ENCODE assay signal across 10 mouse cellular contexts in genomic region chr5:139911506-139911905, GRCm38 (mm10). TPM values are rescaled to one million over a fixed set of nuclear protein-coding genes. Genes with fewer than 3 reads are reported as not detected.
DNase-seq lines count a peak whose midpoint lies in the region; ATAC-seq and TF ChIP-seq lines count a peak whose summit lies in the region.
"Had no signal": no experiment of that assay in that cellular context is flagged by ENCODE, and none has a peak within 500 bp of the region (broad histone marks: within the 10 kb centered on the region; RNA-seq: fewer than 3 reads in every experiment).

No protein-coding gene starts in this region.

- no peak overlapping the region for H3K9ac ChIP-seq in kidney, embryonic 16.5 days (replicated peaks; ENCODE audit: low read length)
- H3K9ac ChIP-seq in embryonic facial prominence, embryonic 15.5 days = no peak overlapping the region
- no peak overlapping the region for H3K9ac ChIP-seq in hindbrain, postnatal 0 days (replicated peaks; ENCODE audit: low read length)
- H3K9ac ChIP-seq in neural tube, embryonic 11.5 days (ENCODE audit: low read length) = no peak overlapping the region; the same call in 1 of the 2 replicates

- H3K9me3 ChIP-seq in kidney, embryonic 16.5 days (ENCODE audit: low read length) = no peaks in the 10 kb centered on the region
- H3K9me3 ChIP-seq in embryonic facial prominence, embryonic 15.5 days (replicated peaks) = no peaks in the 10 kb centered on the region
- H3K9me3 ChIP-seq in hindbrain, postnatal 0 days (ENCODE audit: low read length) = no peaks in the 10 kb centered on the region
- no peaks in the 10 kb centered on the region for H3K9me3 ChIP-seq in neural tube, embryonic 11.5 days (ENCODE audit: control insufficient read depth, low read length)

- no peak for TF ChIP-seq CTCF in hindbrain, postnatal 0 days (IDR thresholded peaks at IDR 0.05; ENCODE audit: low read depth)

- no peak overlapping the region for H3K27ac ChIP-seq in kidney, embryonic 16.5 days (ENCODE audit: low read length)
- H3K27ac ChIP-seq in embryonic facial prominence, embryonic 15.5 days (replicated peaks) = no peak overlapping the region
- H3K27ac ChIP-seq in hindbrain, postnatal 0 days = peak overlapping the region; percentile 22; the same call in 1 of the 2 replicates
- 0 out of 2 replicates have a peak overlapping the region, but pooled peaks have one; percentile 50 for H3K27ac ChIP-seq in neural tube, embryonic 11.5 days (ENCODE audit: low read depth, low read length)

- H3K36me3 ChIP-seq in kidney, embryonic 16.5 days (ENCODE audit: insufficient read depth, low read length) = no peaks in the 10 kb centered on the region
- H3K36me3 ChIP-seq in embryonic facial prominence, embryonic 15.5 days = no peaks in the 10 kb centered on the region
- no peaks in the 10 kb centered on the region for H3K36me3 ChIP-seq in hindbrain, postnatal 0 days (ENCODE audit: insufficient read depth, low read length)
- no peaks in the 10 kb centered on the region for H3K36me3 ChIP-seq in neural tube, embryonic 11.5 days (ENCODE audit: control insufficient read depth, insufficient read depth, low read length)

- H3K4me1 ChIP-seq in kidney, embryonic 16.5 days (ENCODE audit: insufficient read depth, low read length) = peaks cover 46% of the 10 kb centered on the region
- peaks cover 62% of the 10 kb centered on the region for H3K4me1 ChIP-seq in embryonic facial prominence, embryonic 15.5 days
- H3K4me1 ChIP-seq in hindbrain, postnatal 0 days (ENCODE audit: insufficient read depth, low read length) = peaks cover 19% of the 10 kb centered on the region
- peaks cover 28% of the 10 kb centered on the region for H3K4me1 ChIP-seq in neural tube, embryonic 11.5 days (ENCODE audit: control insufficient read depth, insufficient read depth, low read length)

- 3% methylated on average over 19 of the region's 19 CpGs for WGBS in kidney, embryonic 16.5 days
- WGBS in embryonic facial prominence, embryonic 15.5 days = 6% methylated on average over 19 of the region's 19 CpGs
- WGBS in hindbrain, postnatal 0 days = 3% methylated on average over 19 of the region's 19 CpGs
- 1% methylated on average over 19 of the region's 19 CpGs for WGBS in neural tube, embryonic 11.5 days

- H3K4me2 ChIP-seq in kidney, embryonic 16.5 days (replicated peaks; ENCODE audit: low read depth, low read length) = no peak overlapping the region
- peak overlapping the region; percentile 89 for H3K4me2 ChIP-seq in embryonic facial prominence, embryonic 15.5 days (replicated peaks)
- peak overlapping the region; percentile 75 for H3K4me2 ChIP-seq in hindbrain, postnatal 0 days (ENCODE audit: low read depth, low read length)
- H3K4me2 ChIP-seq in neural tube, embryonic 11.5 days (ENCODE audit: low read depth) = peak overlapping the region; percentile 98

- H3K27me3 ChIP-seq in kidney, embryonic 16.5 days (ENCODE audit: insufficient read depth, low read length) = peaks cover 92% of the 10 kb centered on the region
- peaks cover 93% of the 10 kb centered on the region for H3K27me3 ChIP-seq in embryonic facial prominence, embryonic 15.5 days
- peaks cover 34% of the 10 kb centered on the region for H3K27me3 ChIP-seq in hindbrain, postnatal 0 days (ENCODE audit: insufficient read depth, low read length)
- H3K27me3 ChIP-seq in neural tube, embryonic 11.5 days (ENCODE audit: control insufficient read depth, insufficient read depth, low read length) = peaks cover 71% of the 10 kb centered on the region

- DNase-seq in kidney, adult 9 months = no peak
- DNase-seq in hindbrain, postnatal 0 days (ENCODE audit: low spot score) = peak; percentile 49
- peak; percentile 46 for DNase-seq in neural tube, embryonic 11.5 days (ENCODE audit: low spot score)
- DNase-seq in urinary bladder, postnatal 10 days (ENCODE audit: low spot score) = no peak
- no peak for DNase-seq in layer of hippocampus, postnatal 36 days
- no peak for DNase-seq in urinary bladder, postnatal 4 days (ENCODE audit: low spot score in 2 of 2)

- peak overlapping the region; percentile 55; the same call in 1 of the 2 replicates for H3K4me3 ChIP-seq in kidney, embryonic 16.5 days (ENCODE audit: low read length)
- peak overlapping the region; percentile 49 for H3K4me3 ChIP-seq in embryonic facial prominence, embryonic 15.5 days (replicated peaks)
- H3K4me3 ChIP-seq in hindbrain, postnatal 0 days (ENCODE audit: low read length) = 0 out of 2 replicates have a peak overlapping the region, but pooled peaks have one; percentile 39
- H3K4me3 ChIP-seq in neural tube, embryonic 11.5 days (ENCODE audit: low read depth, low read length) = peak overlapping the region; percentile 46
- H3K4me3 ChIP-seq: erythroblast, embryonic 14.5 days had no signal

- ATAC-seq in kidney, embryonic 16.5 days (ENCODE audit: low FRiP score, low TSS enrichment) = no peak
- no peak for ATAC-seq in embryonic facial prominence, embryonic 15.5 days (ENCODE audit: insufficient number of reproducible peaks, low FRiP score, low TSS enrichment, low read depth)
- no peak for ATAC-seq in hindbrain, postnatal 0 days
- peak; percentile 21; the same call in 1 of the 2 replicates for ATAC-seq in neural tube, embryonic 11.5 days (ENCODE audit: insufficient read depth, low FRiP score, low TSS enrichment)
- ATAC-seq: inflammation-experienced regulatory T-cells, adult 6 months had no signal

RNA-seq across cellular contexts. Expression of gene Elfn1, which starts 3.8 kb away (rescaled TPM):
- polyA plus RNA-seq in kidney, embryonic 16.5 days (2015; fragmentation: Nextera tagmentation; extraction: Ambion mirVana) = 0.24 and 0.37 TPM in 2 replicates
- 2.0 and 2.5 TPM in 2 replicates for polyA plus RNA-seq in embryonic facial prominence, embryonic 15.5 days (2015; fragmentation: Nextera tagmentation; extraction: Ambion mirVana)
- total RNA-seq in hindbrain, postnatal 0 days (2014; rRNA removed) = 26.0 and 45.1 TPM in 2 replicates
- polyA plus RNA-seq in hindbrain, postnatal 0 days (2015; fragmentation: Nextera tagmentation; extraction: Ambion mirVana) = 2.3 and 3.3 TPM in 2 replicates
- 2.3 and 2.5 TPM in 2 replicates for polyA plus RNA-seq in neural tube, embryonic 11.5 days (2014; fragmentation: Nextera tagmentation; extraction: Ambion mirVana)
- total RNA-seq in layer of hippocampus, postnatal 36 days (2021) = 10 to 100 TPM; 28.3 to 29.6 TPM
- polyA plus RNA-seq: erythroblast, embryonic 14.5 days; inflammation-experienced regulatory T-cells, adult 6 months had no signal

Comparison
In these comparisons a context has a peak if more than half of its experiments do, and no peak if none do; other contexts are left out.
1. H3K27ac ChIP-seq: peak in hindbrain, postnatal 0 days (single experiment) and neural tube, embryonic 11.5 days (single experiment); none in kidney, embryonic 16.5 days (single experiment) and embryonic facial prominence, embryonic 15.5 days (single experiment).
2. DNase-seq: peak in hindbrain, postnatal 0 days (single experiment) and neural tube, embryonic 11.5 days (single experiment); none in kidney, adult 9 months (single experiment), urinary bladder, postnatal 10 days (single experiment), layer of hippocampus, postnatal 36 days (0 of 2) and urinary bladder, postnatal 4 days (0 of 2).
3. Peak in every context shown above with its lines, with median percentiles within 50 percentile points of each other: H3K4me3 ChIP-seq.